Mouse (Mus musculus): ENCODE data around the gene Mapk8ip3. TPM values are rescaled to one million over a fixed set of nuclear protein-coding genes. Genes with fewer than 3 reads are reported as not detected.
"Not testable (repeated sequence)": the region's sequence is repeated elsewhere in the genome, so short reads cannot be mapped to it uniquely, and the experiment has no call there.

Mapk8ip3 gene
- polyA plus RNA-seq (2012; ENCODE audit: insufficient read depth, insufficient read length, missing spikeins): 12.0 and 24.2 TPM in 2 replicates

DNA sequence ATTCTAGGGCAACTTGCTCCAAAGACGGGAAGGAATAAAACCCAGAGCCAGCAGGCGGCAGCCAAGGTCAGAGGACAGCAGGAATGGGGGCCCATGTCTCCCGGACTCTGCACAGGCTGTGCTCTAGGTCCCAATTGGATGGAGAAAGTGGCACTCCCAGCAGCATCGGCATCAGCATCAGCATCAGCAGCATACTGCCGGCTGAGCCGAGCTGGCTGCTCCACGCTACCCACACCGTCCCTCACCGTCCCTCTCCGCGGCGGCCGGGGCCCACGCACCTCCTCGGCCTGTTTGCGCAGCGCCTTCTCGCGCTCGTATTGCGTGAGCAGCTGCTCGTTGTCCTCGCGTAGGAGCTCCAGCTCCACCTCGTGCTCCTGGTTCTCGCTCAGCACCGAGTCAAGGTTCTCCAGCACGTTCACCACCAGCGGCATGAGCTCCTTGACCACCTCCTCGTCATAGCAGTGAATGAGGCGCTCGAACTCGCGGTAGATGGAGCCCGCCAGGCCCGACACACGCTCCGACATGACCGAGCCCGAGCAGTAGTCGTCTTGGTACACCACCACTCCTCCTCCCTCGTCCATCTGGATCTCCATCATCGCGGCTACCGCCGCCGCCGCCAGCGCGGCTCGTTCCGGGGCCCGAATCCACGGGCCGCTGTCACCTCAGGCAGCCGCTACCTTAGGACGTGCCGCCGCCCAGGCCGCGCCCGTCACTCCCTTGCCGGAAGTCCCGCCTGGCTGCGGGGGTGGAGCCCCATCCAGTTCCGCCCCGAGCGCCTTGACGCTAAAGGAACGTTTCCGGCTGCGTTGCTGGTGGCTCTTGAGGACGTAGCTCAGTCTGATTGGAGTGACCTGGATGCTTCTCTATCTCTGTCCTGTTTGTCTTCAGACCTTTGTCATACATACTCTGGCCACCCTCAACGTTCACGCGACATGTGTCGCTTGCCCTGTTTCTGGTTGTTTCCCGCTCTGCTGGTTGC lies at the start of gene Mapk8ip3:
Gene Mapk8ip3, minus strand, starts transcription at position 719 of the 979 bp plus-strand sequence.
- Histone ChIP-seq H3K4me3 (ENCODE audit: insufficient read depth, low read depth, low read length) (peak within 1 kb of the TSS; percentile 76), H3K27ac (replicated peaks; ENCODE audit: low read depth, low read length) (peak within 1 kb of the TSS; percentile 85), H3K4me1 (ENCODE audit: control insufficient read depth, insufficient read depth, insufficient read length, low read length) (peaks cover 12% of the 10 kb centered on the region)

DNA sequence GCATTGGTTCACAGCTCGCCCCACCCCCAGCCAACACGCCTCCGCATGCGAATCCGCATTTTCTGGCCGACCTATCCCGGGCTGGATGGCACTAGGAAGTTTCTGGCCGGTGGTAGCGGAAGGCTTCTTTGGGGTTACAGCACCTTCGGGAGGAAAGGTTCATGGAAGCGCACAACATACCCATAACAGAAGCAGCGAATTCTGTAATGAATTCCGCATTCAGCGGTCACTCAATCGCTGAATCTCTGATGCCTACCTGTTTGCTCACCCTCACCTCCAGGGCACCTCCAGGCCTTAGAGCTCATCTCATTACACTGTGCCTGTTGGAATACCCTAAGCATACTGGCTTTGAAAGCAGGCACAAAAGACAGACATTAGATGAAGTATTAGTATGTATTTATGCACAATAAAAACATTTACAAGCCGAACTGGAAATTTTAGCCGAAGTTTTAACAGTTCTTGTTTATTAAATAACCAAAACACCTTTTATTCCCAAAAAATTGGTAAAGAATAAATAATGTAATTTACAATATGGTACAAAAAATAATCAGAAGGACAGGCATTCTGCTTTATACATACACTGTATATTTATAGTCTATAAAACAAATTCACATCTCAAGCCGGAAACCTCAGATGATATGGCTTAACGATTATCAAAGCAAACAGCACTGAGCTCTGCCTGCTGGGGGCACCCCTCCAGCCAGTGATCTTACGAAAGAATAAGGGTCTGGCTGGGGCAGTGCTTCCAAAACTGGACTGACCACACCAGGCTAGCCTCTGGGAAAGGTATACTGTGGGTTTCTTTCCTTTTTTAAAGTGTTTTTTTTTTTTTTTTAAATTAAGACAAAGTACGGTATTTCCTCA lies 24.3 kb upstream of the Mapk8ip3 start:
- Histone ChIP-seq H3K27ac (replicated peaks; ENCODE audit: low read depth, low read length) (no peak overlapping the region), H3K4me1 (ENCODE audit: control insufficient read depth, insufficient read depth, insufficient read length, low read length) (no peaks in the 10 kb centered on the region), H3K4me3 (ENCODE audit: insufficient read depth, low read depth, low read length) (peak overlapping the region; percentile 48)

DNA sequence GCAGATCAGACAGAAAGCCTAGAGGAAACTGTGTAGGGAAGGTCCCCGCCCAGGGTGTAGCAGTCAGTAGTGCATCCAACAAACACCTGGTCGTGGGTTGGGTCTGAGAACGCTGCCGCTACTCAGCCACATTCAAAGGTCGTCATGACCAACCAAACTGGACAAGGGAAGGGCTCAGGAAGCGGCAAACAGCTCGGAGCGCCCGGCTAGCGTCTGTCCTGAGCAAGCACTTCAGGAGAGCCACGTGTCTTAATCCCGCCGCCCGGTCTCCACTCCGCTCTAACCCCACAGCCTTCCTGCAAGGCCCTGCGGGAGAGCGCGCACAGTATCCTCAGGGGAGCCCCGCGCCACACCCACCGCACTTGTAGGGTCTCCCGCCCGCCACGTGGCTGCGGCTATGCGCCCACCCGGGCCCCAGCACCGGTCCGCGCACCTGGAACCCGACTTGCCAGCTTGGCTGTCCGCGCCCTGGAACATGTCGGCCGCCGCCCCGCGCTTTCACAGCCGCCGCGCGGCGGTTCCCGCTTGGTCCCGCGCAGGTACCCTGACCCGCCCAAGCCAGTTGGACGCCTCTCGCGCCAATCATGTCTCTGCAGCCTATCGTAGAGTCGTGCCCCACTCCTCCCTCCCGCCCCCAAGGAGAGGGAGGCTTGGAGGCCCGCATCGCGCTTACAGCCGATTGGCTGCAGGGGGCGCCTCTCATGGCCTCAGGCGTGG lies 23.5 kb upstream of the Mapk8ip3 start, which contains the start of gene Jpt2:
Gene Jpt2, minus strand, starts transcription at position 555 of the 717 bp plus-strand sequence.
- no peak within 1 kb of the TSS for H3K27ac ChIP-seq (replicated peaks; ENCODE audit: low read depth, low read length)
- H3K4me3 ChIP-seq (ENCODE audit: insufficient read depth, low read depth, low read length): peak within 1 kb of the TSS; percentile 72
- H3K4me1 ChIP-seq (ENCODE audit: control insufficient read depth, insufficient read depth, insufficient read length, low read length): no peaks in the 10 kb centered on the region

DNA sequence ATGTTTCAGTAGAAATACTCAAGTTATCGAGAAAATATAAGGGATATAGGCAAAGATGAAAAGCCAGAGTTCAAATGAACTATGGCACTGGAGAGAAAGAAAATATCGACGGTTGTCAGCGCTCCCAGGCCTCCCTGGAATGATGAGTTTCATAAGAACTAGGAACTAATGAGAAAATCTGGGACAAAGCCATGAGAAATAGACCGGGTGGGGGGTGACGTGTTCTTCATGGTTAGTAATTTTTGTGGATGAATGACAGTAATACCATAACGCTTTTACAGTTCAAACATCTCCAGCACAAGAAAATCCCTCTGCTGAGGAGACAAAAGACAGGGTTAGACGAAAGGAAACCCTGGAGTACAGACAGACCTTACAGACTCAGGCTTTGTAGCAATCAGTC lies 22.6 kb upstream of the Mapk8ip3 start:
- Histone ChIP-seq H3K27ac (replicated peaks; ENCODE audit: low read depth, low read length) (no peak overlapping the region), H3K4me3 (ENCODE audit: insufficient read depth, low read depth, low read length) (peak overlapping the region; percentile 72), H3K4me1 (ENCODE audit: control insufficient read depth, insufficient read depth, insufficient read length, low read length) (no peaks in the 10 kb centered on the region)

DNA sequence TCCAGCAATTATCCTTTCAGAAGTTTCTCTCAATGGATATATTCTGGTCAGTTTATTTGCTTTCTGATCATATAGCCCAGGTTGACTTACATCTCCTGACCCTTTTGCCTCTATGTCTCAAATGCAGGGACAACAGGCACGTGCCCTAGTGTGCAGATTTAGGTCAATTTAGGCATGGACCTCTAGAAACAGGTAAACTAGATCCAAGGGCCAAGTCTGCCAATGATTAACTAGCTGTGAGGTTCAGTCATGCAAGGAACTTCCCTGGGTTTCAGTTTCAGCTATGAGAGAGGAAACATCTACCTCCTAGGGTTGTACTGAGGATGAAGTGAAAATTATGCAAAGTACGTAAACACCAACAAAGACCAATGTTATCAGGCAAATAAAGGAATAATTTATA lies 16.5 kb upstream of the Mapk8ip3 start:
- H3K27ac ChIP-seq (replicated peaks; ENCODE audit: low read depth, low read length): no peak overlapping the region
- H3K4me3 ChIP-seq (ENCODE audit: insufficient read depth, low read depth, low read length): no peak overlapping the region
- no peaks in the 10 kb centered on the region for H3K4me1 ChIP-seq (ENCODE audit: control insufficient read depth, insufficient read depth, insufficient read length, low read length)

DNA sequence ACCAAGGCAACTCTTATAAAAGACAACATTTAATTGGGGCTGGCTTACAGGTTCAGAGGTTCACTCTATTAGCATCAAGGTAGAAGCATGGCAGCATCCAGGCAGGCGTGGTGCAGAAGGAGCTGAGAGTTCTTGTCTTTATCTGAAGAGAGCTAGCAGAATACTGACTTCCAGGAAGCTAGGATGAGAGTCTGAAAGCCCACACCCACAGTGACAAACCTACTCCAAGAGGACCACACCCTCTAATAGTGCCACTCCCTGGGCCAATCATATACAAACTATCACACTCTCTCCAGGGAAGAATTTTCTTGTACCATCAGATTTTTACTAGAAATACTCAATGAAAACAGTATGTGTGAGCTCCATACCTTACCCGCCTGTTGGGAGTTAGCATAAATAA lies 13.9 kb upstream of the Mapk8ip3 start:
- H3K4me3 ChIP-seq (ENCODE audit: insufficient read depth, low read depth, low read length): no peak overlapping the region
- H3K27ac ChIP-seq (replicated peaks; ENCODE audit: low read depth, low read length): no peak overlapping the region
- no peaks in the 10 kb centered on the region for H3K4me1 ChIP-seq (ENCODE audit: control insufficient read depth, insufficient read depth, insufficient read length, low read length)

DNA sequence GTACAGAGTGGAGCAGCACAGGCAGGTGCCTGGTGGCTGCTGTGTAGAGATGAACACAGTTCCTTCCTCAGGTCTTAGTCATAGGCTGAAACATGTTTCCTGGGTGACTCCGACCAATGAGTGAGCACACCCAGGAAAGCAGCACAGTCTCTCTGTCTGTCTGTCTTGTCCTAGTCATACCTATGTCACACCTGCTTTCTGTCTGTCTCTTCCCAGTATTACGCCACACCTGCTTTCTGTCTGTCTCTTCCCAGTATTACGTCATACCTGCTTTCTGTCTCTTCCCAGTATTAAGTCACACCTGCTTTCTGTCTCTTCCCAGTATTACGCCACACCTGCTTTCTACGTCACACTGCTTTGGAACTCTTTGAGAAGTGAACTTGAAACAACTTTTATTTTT lies 11.4 kb upstream of the Mapk8ip3 start:
- Histone ChIP-seq H3K4me3 (ENCODE audit: insufficient read depth, low read depth, low read length) (no peak overlapping the region), H3K27ac (replicated peaks; ENCODE audit: low read depth, low read length) (no peak overlapping the region)

DNA sequence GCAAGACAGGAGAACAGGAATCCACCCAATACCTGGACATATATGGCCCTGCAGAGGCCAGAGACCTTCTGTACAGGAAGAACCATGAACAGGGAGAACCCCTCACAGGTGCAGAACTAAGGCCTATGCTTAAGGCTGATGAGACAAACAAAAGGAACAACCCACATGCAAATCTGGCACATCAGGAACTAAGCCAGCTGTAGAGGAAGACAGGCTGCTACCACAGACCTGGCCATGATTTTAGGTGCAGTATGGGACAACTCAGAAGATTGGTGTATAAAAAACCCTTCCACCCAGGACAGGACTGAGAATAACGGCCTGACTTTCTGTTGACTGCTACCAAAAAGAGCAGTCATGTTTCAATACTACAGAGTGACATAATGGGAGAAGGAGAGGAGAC lies 6.8 kb upstream of the Mapk8ip3 start:
- not testable (repeated sequence) for H3K4me3 ChIP-seq (ENCODE audit: insufficient read depth, low read depth, low read length); H3K4me1 ChIP-seq (ENCODE audit: control insufficient read depth, insufficient read depth, insufficient read length, low read length); H3K27ac ChIP-seq (replicated peaks; ENCODE audit: low read depth, low read length)

More for the DNA sequence above, 11.4 kb upstream of the Mapk8ip3 start:
- H3K4me1 ChIP-seq (ENCODE audit: control insufficient read depth, insufficient read depth, insufficient read length, low read length): no peaks in the 10 kb centered on the region

DNA sequence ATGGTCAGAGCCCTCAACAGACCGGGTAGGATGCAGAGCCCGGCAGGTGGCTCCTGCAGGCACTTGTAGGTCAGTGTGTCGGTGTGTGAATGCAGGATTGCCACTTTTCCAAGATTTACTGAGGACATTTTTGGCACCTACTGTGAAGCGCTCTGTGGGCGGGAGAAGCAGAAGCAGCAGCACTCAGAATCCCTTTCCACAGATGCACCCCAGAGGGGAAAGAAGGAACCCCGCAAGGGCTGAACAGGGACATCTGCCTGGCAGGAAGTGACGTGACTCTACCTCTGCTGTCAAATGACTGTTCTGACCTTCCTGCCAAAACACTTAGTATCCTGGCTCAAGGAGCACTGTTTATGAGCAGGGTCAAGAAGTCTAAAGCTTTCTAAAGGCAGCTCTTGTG lies 6.3 kb upstream of the Mapk8ip3 start:
- no peaks in the 10 kb centered on the region for H3K4me1 ChIP-seq (ENCODE audit: control insufficient read depth, insufficient read depth, insufficient read length, low read length)
- H3K4me3 ChIP-seq (ENCODE audit: insufficient read depth, low read depth, low read length): no peak overlapping the region
- no peak overlapping the region for H3K27ac ChIP-seq (replicated peaks; ENCODE audit: low read depth, low read length)

DNA sequence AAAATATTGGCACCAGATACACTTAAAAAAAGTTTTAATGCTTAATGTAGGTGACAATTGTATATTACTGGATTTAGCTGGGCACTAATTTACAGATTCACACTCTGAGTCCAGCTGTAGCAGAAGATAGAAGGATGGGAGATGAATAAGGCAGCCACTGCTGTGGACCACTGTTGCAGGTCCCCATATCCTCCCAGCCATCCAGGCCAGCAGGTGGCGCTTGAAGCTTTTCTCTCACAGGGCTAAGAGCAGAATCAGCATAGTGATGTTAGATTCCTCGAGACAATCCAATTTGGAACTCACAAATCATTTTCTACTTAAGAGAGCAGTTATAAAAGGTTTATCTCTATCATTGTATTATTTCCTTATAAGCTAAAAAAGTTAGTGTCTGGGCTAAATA lies 5.7 kb upstream of the Mapk8ip3 start:
- H3K4me3 ChIP-seq (ENCODE audit: insufficient read depth, low read depth, low read length); H3K27ac ChIP-seq (replicated peaks; ENCODE audit: low read depth, low read length); H3K4me1 ChIP-seq (ENCODE audit: control insufficient read depth, insufficient read depth, insufficient read length, low read length): not testable (repeated sequence)

DNA sequence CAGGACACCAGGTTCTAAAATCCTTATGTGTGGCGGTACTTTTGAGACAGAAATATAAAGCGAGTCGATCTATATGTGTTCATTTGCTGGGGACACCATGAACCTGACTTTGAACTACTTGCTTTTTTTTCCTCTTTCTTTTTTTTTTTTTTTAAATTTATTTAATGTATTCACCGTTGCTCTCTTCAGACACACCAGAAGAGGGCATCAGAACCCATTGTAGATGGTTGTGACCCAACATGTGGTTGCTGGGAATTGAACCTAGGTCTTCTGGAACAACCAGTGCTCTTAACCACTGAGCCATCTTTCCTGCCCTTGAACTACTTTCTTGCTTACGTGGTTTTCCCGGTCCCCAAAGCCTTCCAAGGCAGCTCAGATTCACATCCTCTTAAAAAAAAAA lies 489 bp upstream of the Mapk8ip3 start:
- H3K4me3 ChIP-seq (ENCODE audit: insufficient read depth, low read depth, low read length): peak overlapping the region; percentile 76

DNA sequence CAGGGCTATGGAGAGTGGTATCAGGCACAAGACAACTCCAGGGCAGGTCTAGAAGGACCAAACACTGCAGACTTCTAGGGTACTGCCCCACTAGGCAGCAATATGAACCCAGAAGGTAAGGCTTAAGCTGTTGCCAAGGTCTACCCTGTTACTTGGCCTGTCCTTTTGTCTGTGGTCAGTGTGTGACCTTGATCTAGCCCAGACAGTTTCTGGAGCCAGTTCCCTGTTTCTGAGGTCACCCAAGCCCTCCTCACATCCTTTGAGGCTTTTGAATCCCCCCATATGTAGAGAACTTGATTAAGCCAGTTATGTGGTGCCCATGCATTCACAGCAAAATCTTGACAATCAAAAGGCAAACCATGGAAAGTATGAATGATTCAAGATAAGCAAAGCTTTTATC lies 1.1 kb downstream of the Mapk8ip3 start:
- H3K4me3 ChIP-seq (ENCODE audit: insufficient read depth, low read depth, low read length): peak overlapping the region; percentile 49
- H3K4me1 ChIP-seq (ENCODE audit: control insufficient read depth, insufficient read depth, insufficient read length, low read length): peaks cover 12% of the 10 kb centered on the region
- H3K27ac ChIP-seq (replicated peaks; ENCODE audit: low read depth, low read length): 0 out of 2 replicates have a peak overlapping the region, but pooled peaks have one; percentile 4

More for the DNA sequence above, 489 bp upstream of the Mapk8ip3 start:
- Histone ChIP-seq H3K27ac (replicated peaks; ENCODE audit: low read depth, low read length) (peak overlapping the region; percentile 85), H3K4me1 (ENCODE audit: control insufficient read depth, insufficient read depth, insufficient read length, low read length) (peaks cover 12% of the 10 kb centered on the region)

DNA sequence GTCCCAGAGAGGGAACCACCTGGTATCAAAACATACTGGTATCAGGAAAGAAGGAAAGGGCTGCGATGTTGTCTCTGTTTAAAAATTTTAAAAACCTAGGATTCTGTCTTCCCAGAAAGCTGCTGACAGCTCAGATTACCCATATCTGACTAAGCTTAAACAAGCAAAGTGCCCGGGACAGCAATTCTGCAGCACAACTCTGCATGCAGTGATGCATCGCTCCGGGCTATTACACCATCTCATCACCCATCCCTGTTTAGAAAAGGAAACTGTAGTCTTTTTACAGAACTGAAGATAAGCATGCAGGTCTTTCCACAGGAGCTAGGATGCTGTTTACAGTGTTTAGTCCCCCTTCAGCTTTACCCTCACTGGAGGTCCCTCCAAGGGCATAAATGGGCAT lies 1.9 kb downstream of the Mapk8ip3 start:
- peaks cover 12% of the 10 kb centered on the region for H3K4me1 ChIP-seq (ENCODE audit: control insufficient read depth, insufficient read depth, insufficient read length, low read length)
- H3K4me3 ChIP-seq (ENCODE audit: insufficient read depth, low read depth, low read length): peak overlapping the region; percentile 49; the same call in 1 of the 2 replicates
- H3K27ac ChIP-seq (replicated peaks; ENCODE audit: low read depth, low read length): no peak overlapping the region

DNA sequence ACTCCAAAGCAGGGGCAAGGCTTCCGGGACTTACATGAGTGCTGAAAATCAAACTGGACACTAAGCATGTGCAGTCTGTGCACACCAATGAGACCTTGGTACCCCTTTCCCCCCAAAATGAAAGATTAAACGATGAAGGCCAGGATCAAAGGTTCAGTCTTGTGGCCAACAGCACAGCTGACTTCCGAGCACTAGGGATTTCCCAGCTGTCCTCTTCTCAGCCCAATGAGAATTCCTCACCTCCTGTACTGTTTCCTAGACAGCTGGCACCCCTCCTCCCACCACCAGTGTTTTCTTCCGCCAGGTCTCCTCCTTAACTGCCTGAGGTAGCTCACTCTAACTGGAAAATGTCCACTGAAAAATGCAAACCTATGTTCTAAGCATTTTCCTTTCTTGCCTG lies 3.6 kb downstream of the Mapk8ip3 start:
- peaks cover 12% of the 10 kb centered on the region for H3K4me1 ChIP-seq (ENCODE audit: control insufficient read depth, insufficient read depth, insufficient read length, low read length)
- no peak overlapping the region for H3K4me3 ChIP-seq (ENCODE audit: insufficient read depth, low read depth, low read length)
- no peak overlapping the region for H3K27ac ChIP-seq (replicated peaks; ENCODE audit: low read depth, low read length)
